16 mouse cellular contexts compared by ENCODE assay signal in the genomic region with DNA sequence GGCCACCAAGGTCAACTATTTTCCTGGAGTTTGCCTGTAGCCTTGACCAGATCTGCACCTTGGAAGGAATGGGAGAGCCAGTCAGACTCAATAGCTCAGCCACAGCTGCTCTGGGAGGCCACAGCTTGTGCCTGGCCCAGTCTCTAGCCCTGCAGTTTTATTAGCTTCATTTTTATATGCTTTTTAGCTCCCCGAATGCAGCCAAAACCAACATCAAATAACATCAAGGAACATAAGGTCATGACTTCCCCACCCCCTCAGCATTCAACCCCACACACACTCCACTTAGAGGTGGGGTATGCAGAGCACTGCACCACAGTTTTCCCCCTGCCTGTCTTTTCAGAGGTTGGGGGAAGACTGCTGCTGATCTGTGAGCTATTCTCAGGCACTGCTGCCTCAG.
DNase-seq lines count a peak whose midpoint lies in the region; TF ChIP-seq lines count a peak whose summit lies in the region.
"Had no signal": no experiment of that assay in that cellular context is flagged by ENCODE, and none has a peak within 500 bp of the region (broad histone marks: within the 10 kb centered on the region; RNA-seq: fewer than 3 reads in every experiment).

No protein-coding gene starts in this region.

- TF ChIP-seq CTCF in gastrocnemius, adult 2 months (IDR thresholded peaks at IDR 0.05) = no peak

- peak; percentile 17 for DNase-seq in gastrocnemius, adult 2 months
- no peak for DNase-seq in gastrocnemius, postnatal 36 days
- DNase-seq in kidney, adult 11 months = peak; percentile 20
- no peak for DNase-seq in kidney, postnatal 4 days
- DNase-seq in ovary, adult 18-20 months (ENCODE audit: low spot score) = peak; percentile 6
- DNase-seq in ovary, postnatal 36 days (ENCODE audit: low spot score) = no peak
- DNase-seq in kidney, postnatal 14 days = peak; percentile 4
- DNase-seq in right cerebral cortex, postnatal 25 days = no peak
- DNase-seq: liver, postnatal 0 days; right cerebral cortex, adult 18-20 months; thymus, postnatal 14 days had no signal

- H3K4me3 ChIP-seq in gastrocnemius, adult 2 months = no peak overlapping the region
- H3K4me3 ChIP-seq: forebrain, embryonic 10.5 days; midbrain, embryonic 10.5 days; myocyte; neural tube, embryonic 13.5 days had no signal

- intact Hi-C loops in gastrocnemius, adult 2 months (cut with DNase I) = no loop called here
- intact Hi-C loops in gastrocnemius, postnatal 36 days (cut with DNase I) = no loop called here

- peak overlapping the region; percentile 70 for H3K27ac ChIP-seq in gastrocnemius, adult 2 months
- H3K27ac ChIP-seq: forebrain, embryonic 10.5 days; hindbrain, postnatal 0 days; midbrain, embryonic 10.5 days; neural tube, embryonic 13.5 days had no signal

Comparison
In these comparisons a context has a peak if more than half of its experiments do, and no peak if none do; other contexts are left out.
1. DNase-seq: peak in gastrocnemius, adult 2 months (single experiment), kidney, adult 11 months (single experiment), ovary, adult 18-20 months (single experiment) and kidney, postnatal 14 days (single experiment); none in gastrocnemius, postnatal 36 days (0 of 2), kidney, postnatal 4 days (0 of 2), ovary, postnatal 36 days (single experiment) and right cerebral cortex, postnatal 25 days (single experiment).